Mouse (Mus musculus): ENCODE results near the gene Clec2l.

Gene Clec2l

GRCm38 (mm10) chr6:38718625-38719024 lies 55.8 kb downstream of the Clec2l start:
- DNase-seq (ENCODE audit: low read depth, low spot score) = no peak

DNA sequence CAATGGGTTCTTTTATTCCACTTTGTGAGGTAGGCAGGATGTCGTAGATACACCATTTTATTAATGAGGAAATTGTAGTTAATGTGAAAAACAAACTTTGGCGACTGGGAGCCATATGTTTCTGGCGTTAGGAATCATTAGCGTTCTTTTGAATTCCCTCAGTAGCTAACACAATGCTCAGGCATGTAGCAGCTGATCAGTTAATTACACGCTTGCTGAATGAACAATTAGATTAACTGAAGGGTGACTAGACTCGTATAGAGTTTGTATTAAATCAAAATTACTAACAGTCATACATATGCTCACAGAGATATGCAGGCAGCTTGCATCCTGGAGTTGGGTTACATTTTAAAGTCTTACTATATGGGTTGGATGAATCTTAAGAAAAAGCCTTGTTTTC lies 56.4 kb downstream of the Clec2l start:
- DNase-seq (ENCODE audit: low read depth, low spot score) = no peak

GRCm38 (mm10) chr6:38721361-38721760 lies 58.5 kb downstream of the Clec2l start:
- DNase-seq (ENCODE audit: low read depth, low spot score) = no peak

GRCm38 (mm10) chr6:38725515-38725914 lies 62.6 kb downstream of the Clec2l start:
- DNase-seq (ENCODE audit: low read depth, low spot score) = no peak
